Mouse (Mus musculus): ENCODE results near the gene Kif7.

Kif7 gene

DNA sequence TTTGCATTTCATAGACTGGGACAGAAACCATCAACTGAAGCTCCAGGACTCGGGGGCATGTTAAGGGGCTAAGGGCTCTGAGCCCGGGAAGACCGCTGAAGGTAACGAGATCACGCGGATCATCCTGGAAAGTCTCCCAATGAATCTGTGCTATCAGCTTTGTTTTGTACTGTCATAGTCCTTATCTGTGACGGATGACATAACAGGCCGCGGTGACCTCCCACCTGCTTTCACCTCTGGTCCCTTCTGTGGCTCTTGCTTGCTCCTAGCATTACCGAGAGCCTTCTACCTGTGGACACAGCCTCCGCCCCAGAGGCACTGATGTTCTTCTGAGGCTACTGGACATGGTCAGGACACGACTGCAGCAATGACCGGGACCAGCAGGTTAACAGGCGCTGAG lies 21.0 kb upstream of the Kif7 start:
- DNase-seq (ENCODE audit: low read depth, low spot score) = no peak
- H3K27me3 ChIP-seq (ENCODE audit: control insufficient read depth, insufficient read depth, low read length, poor library complexity, severe bottlenecking) = no peaks in the 10 kb centered on the region
- no peaks in the 10 kb centered on the region for H3K36me3 ChIP-seq (ENCODE audit: control insufficient read depth, insufficient read depth, low read length, poor library complexity, severe bottlenecking)

DNA sequence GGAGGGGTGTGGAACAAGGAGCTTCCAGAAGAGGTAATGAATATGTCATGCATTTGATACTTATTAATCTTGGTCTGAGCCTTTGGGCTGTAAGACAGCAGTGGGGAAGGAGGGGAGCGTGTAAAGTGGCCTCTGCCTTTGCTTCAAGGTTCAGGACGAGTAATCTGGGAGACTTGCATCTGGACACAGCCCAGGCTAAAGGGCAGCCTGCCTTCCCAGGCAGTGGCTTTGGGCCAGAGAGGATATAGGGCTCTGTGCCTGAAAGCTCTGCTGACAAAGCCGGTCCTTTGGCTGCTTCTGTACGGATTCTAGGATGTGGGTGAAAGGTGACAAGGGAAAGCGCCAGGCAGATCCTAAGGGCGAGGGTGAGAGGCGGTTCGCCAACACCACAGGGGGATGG lies 19.0 kb upstream of the Kif7 start:
- Histone ChIP-seq H3K27me3 (ENCODE audit: control insufficient read depth, insufficient read depth, low read length, poor library complexity, severe bottlenecking) (no peaks in the 10 kb centered on the region), H3K36me3 (ENCODE audit: control insufficient read depth, insufficient read depth, low read length, poor library complexity, severe bottlenecking) (no peaks in the 10 kb centered on the region)
- no peak for DNase-seq (ENCODE audit: low read depth, low spot score)

DNA sequence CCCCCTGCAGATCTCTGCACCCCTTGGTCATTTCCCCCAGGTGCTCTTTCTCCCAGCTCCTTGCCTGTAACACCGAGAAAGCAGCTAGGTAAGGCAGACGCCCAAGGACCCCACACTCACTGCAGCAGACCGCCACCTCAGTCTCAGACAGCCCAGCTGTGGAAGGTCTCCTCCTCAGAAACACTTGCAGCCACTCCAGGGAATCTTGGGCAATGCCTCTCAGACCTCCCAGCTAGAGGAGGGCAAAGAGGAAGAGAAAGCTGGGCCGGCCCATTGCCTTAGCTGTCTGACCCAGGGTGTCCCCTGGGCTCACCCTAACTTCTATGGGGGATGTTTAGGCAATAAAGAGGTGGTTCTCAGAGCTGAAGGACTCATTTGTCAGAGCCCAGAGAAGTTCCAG lies 17.1 kb upstream of the Kif7 start, which contains the start of gene Plin1:
TSS of gene Plin1 (minus strand) at position 282 of the 400 bp plus-strand sequence.
- DNase-seq (ENCODE audit: low read depth, low spot score) = no peak
- Histone ChIP-seq H3K36me3 (ENCODE audit: control insufficient read depth, insufficient read depth, low read length, poor library complexity, severe bottlenecking) (no peaks in the 10 kb centered on the region), H3K27me3 (ENCODE audit: control insufficient read depth, insufficient read depth, low read length, poor library complexity, severe bottlenecking) (no peaks in the 10 kb centered on the region)

DNA sequence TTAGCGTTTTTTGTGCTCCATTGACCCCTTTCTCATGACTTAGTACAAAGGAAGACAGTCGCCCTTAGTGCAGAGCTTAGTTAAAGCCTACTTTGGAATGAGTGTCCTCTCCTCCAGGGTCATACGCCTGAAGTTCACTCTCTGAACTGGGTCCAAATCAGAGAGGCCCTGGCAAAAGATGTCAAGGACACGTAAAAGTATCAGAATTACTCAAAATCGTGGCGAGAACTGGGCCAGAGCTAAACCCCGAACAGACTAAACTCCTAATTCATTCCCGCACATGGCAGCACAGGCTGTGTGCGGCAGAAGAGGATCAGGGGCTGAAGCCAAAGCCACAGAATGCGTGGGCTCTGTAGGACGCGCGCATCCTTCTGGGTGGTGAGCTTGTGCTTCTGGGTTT lies 15.9 kb upstream of the Kif7 start:
- no peak for DNase-seq (ENCODE audit: low read depth, low spot score)
- no peaks in the 10 kb centered on the region for H3K27me3 ChIP-seq (ENCODE audit: control insufficient read depth, insufficient read depth, low read length, poor library complexity, severe bottlenecking)
- no peaks in the 10 kb centered on the region for H3K36me3 ChIP-seq (ENCODE audit: control insufficient read depth, insufficient read depth, low read length, poor library complexity, severe bottlenecking)

DNA sequence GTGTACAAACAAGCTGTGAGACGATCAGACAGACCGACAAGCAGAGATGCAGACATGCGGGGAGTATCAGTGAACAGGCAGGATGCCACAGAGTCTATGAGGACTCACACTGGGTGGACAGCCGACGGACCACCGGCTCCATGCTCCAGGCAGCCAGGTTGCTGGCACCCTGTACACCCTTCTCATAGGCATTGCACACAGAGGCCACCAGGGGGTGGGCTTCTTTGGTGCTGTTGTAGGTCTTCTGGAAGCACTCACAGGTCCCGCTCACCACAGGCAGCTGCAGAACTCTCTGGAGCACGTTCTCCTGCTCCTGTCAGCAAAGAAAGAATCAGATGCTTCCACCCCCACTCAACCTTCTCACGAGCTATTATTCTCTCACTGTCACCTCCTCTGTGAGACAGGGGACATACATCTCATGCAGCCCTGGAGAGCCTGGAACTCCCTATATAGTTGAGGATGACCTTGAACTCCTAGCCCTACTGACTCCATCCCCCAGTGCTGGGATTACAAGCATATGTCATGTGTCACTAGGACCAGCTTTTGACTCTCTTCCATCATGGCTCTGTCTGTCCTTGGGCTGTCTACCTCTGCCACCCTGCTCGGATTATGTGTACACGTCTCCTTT lies 14.3 kb upstream of the Kif7 start:
- peak; percentile 13 for DNase-seq (ENCODE audit: low read depth, low spot score)
- Histone ChIP-seq H3K27me3 (ENCODE audit: control insufficient read depth, insufficient read depth, low read length, poor library complexity, severe bottlenecking) (no peaks in the 10 kb centered on the region), H3K36me3 (ENCODE audit: control insufficient read depth, insufficient read depth, low read length, poor library complexity, severe bottlenecking) (no peaks in the 10 kb centered on the region)

DNA sequence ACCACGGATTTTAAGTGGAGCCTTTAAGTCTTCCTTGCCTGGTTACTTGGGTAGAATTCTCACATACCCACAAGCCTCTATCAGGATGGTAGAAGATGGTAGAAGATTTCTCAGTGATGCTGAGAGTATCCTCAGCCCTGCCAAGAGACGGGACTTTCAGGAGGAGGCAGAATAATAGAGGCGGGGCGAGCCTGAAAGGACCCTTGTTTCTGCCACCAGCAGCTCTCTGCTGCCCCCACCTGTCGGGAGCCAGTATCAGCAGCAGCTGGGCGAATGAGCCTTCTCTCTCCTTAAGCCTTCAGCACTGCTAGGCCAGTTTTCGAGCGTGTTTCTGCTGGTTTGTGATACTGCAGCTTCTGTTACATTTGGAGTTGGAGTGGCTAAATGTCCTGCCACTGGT lies 13.6 kb upstream of the Kif7 start:
- DNase-seq (ENCODE audit: low read depth, low spot score) = peak; percentile 57
- H3K36me3 ChIP-seq (ENCODE audit: control insufficient read depth, insufficient read depth, low read length, poor library complexity, severe bottlenecking) = no peaks in the 10 kb centered on the region
- no peaks in the 10 kb centered on the region for H3K27me3 ChIP-seq (ENCODE audit: control insufficient read depth, insufficient read depth, low read length, poor library complexity, severe bottlenecking)

DNA sequence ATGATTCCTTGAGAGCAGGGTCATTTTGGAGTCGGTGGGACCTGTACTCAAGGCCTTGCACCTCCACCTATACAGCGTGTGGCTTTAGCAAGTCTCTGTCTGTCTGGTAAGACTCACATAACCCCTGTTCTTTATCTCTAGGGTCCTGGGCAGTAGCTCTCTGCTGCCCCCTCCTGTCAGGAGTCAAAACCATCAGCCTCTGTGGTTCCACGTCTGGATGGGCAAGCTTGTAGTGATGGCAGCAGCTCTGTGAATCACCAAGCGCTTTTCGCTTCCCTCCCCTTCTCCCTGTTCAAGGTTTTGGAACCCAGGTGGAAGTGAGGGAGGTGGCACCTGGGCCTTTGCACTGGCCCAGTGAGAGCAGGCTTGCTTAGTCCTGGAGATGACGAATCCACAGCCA lies 12.7 kb upstream of the Kif7 start:
- H3K27me3 ChIP-seq (ENCODE audit: control insufficient read depth, insufficient read depth, low read length, poor library complexity, severe bottlenecking) = no peaks in the 10 kb centered on the region
- H3K36me3 ChIP-seq (ENCODE audit: control insufficient read depth, insufficient read depth, low read length, poor library complexity, severe bottlenecking) = no peaks in the 10 kb centered on the region
- peak; percentile 53 for DNase-seq (ENCODE audit: low read depth, low spot score)

DNA sequence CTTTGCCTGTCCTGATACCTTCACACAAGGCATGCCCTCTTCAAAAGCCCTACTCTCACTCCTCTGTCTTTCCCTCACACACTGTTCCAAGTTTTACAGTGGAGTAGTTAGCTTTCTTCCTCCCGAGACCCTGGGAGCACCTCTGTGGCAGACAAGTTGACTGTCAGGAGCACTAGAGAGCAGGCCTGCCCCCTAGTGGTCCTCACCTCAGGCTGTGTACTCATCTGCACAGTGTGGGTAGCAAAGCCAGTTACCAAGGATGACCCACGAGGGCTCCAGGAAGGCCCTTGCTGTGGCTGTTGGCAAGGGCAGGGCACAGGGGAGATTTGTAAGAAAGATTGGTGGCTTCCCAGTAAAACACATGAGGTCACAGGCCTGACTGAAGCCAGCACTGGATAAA lies 11.6 kb upstream of the Kif7 start:
- H3K27me3 ChIP-seq (ENCODE audit: control insufficient read depth, insufficient read depth, low read length, poor library complexity, severe bottlenecking) = no peaks in the 10 kb centered on the region
- peak; percentile 46 for DNase-seq (ENCODE audit: low read depth, low spot score)
- no peaks in the 10 kb centered on the region for H3K36me3 ChIP-seq (ENCODE audit: control insufficient read depth, insufficient read depth, low read length, poor library complexity, severe bottlenecking)

DNA sequence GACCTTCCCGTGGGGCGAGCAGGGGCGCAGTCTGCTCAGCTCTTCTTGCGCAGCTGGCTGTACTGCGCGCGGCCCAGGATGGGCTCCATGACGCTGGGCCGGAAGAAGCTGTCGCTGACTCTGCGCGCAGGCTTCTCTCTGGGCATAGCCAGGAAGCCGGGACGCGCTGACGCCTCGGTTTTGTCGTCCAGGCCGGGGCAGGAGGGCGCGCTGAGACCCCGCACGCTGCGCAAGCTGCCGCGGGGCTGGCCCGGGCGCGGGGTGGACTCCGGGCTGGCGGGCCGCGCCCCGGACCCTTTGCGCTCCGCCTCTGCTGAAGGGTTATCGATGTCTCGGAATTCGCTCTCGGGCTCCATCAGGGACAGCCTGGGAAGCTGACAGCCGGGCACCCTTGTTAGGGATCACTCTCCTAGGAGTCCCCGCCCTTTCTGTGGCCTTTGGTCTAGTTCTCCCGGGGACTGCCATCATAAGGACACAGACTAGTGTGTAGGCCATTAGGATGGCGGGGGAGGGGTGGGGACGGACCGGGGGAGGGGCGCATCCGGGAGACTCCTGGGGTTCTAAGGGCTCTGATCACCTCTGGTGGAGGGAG lies 6.0 kb upstream of the Kif7 start:
- no peak for DNase-seq (ENCODE audit: low read depth, low spot score)
- no peaks in the 10 kb centered on the region for H3K36me3 ChIP-seq (ENCODE audit: control insufficient read depth, insufficient read depth, low read length, poor library complexity, severe bottlenecking)

DNA sequence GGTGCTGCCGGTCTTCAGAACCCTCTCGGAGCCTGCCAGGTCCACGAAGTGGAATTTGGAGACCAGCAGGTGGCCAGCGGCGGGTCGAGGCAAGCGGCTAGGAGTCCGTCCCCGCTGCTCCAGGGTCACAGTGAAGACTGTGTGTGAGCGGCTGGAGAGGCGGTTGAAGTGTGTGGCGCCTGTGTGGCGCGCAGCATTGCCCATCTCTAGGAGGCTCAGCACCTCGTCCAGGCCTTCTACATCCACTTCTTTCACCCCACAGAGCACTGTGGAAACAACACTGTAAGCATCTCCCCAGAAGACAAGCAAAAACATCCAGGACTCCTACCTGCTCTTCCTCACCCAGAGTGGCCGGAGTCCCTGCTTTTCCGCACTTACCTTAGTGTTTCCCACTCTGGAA lies 4.7 kb downstream of the Kif7 start:
- 0 out of 2 replicates have a peak, but pooled peaks cover 3% of the 10 kb centered on the region for H3K27me3 ChIP-seq (ENCODE audit: control insufficient read depth, insufficient read depth, low read length, poor library complexity, severe bottlenecking)
- no peaks in the 10 kb centered on the region for H3K36me3 ChIP-seq (ENCODE audit: control insufficient read depth, insufficient read depth, low read length, poor library complexity, severe bottlenecking)
- no peak for DNase-seq (ENCODE audit: low read depth, low spot score)

More for the DNA sequence above, 6.0 kb upstream of the Kif7 start:
- no peaks in the 10 kb centered on the region for H3K27me3 ChIP-seq (ENCODE audit: control insufficient read depth, insufficient read depth, low read length, poor library complexity, severe bottlenecking)

DNA sequence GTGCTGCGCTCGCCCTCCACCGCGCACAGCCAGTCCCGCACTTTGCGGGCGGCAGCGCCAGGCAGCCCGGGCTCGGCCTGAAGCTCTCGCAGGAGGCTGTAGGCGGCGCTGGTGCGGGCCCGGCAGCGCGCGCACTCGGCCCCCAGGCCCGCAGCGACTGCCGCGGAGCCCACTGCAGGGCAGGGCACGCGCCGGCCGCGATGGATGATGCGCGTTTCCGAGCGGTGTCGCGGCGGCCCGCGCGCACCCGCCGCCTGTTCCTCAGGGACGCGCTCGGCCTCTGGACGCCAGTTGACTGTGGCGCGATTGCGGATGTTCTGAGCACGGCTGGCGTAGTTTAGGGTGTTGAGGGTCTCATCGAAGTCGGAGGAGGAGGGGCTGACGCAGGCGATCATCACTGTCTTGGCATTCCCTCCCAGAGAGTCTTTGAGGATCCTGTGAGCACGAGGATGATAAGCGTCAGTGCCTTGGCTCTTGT lies 5.4 kb downstream of the Kif7 start:
- DNase-seq (ENCODE audit: low read depth, low spot score) = no peak
- Histone ChIP-seq H3K27me3 (ENCODE audit: control insufficient read depth, insufficient read depth, low read length, poor library complexity, severe bottlenecking) (0 out of 2 replicates have a peak, but pooled peaks cover 2% of the 10 kb centered on the region), H3K36me3 (ENCODE audit: control insufficient read depth, insufficient read depth, low read length, poor library complexity, severe bottlenecking) (no peaks in the 10 kb centered on the region)

DNA sequence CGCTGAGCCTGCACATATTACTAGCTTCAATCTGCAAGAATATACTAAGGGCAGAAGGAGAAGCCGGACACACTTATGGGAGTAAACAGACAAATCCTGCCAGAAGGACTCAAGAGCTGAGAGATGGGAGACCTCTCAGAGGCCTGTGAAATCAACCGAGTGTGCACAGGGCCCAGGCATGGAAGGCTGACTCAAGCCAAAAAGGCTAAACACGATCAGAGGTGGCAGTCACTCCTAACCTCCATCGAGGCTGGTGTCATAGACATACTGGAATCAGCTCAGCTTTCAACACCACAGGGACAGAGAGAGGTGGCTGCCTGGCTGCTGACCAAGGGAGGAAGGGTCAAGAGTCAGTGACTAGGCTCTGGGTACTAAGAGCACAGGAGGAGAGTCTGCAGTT lies 10.3 kb downstream of the Kif7 start:
- H3K27me3 ChIP-seq (ENCODE audit: control insufficient read depth, insufficient read depth, low read length, poor library complexity, severe bottlenecking) = no peaks in the 10 kb centered on the region
- H3K36me3 ChIP-seq (ENCODE audit: control insufficient read depth, insufficient read depth, low read length, poor library complexity, severe bottlenecking) = no peaks in the 10 kb centered on the region
- no peak for DNase-seq (ENCODE audit: low read depth, low spot score)

DNA sequence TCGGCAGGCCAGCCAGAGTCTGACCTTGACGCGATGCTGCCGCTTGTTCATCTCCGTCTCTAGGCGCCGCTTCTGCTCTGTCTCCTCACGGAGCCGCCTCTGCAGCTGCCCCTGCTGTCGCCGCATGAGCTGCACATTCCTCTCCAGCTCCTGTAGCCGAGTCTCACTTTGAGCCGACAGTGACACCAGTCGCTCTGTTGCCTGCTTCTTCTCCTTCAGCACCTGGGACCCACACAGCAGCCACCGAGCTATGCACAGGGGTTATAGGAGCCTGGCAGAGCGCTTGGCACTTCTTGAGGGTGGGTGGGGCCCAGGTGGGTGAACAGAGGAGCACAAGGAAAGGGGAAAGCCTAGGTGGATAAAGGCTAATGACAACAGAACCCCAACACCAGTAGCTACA lies 12.8 kb downstream of the Kif7 start:
- DNase-seq (ENCODE audit: low read depth, low spot score) = no peak
- no peaks in the 10 kb centered on the region for H3K36me3 ChIP-seq (ENCODE audit: control insufficient read depth, insufficient read depth, low read length, poor library complexity, severe bottlenecking)
- H3K27me3 ChIP-seq (ENCODE audit: control insufficient read depth, insufficient read depth, low read length, poor library complexity, severe bottlenecking) = no peaks in the 10 kb centered on the region

DNA sequence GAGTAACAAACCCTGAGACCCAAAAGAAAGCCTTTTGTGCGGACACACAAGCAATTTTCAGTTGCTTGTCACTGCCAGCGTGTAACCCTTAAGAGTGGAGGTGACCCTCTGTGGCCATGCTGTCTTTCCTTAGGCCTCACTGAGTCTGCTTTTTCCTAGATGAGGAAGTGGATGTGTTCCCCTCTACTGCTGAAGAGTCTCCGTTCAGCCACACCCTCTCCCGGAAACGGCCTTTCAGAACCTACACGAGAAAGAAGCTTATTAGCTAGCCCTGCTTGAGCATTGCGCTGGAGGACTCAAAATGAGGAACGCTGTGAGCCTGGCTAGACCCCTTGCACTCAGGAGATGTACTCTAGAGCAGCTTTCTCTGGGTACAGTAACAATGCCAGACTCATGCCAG lies 19.0 kb downstream of the Kif7 start:
- Histone ChIP-seq H3K27me3 (ENCODE audit: control insufficient read depth, insufficient read depth, low read length, poor library complexity, severe bottlenecking) (no peaks in the 10 kb centered on the region), H3K36me3 (ENCODE audit: control insufficient read depth, insufficient read depth, low read length, poor library complexity, severe bottlenecking) (peaks cover 3% of the 10 kb centered on the region; the same call in 1 of the 2 replicates)
- DNase-seq (ENCODE audit: low read depth, low spot score) = no peak

DNA sequence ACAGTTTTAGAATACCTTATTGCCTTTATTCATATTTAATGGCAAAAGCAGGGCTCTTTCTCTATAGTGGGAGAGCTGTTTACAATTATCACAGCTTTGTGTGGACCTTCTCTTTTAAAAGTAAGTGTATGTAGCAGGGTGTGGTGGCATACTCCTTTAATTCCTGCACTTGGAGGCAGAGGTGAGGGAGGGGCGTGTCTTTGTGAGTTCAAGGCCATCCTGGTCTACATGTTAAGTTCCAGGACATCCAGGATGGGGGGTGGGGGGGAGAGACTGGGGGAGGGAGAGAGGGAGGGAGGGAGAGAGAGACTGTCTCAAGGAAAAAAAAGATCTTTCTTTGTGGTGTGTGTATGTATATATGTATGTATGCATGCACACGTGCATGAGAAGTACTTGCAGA lies 35.3 kb downstream of the Kif7 start:
- Histone ChIP-seq H3K27me3 (ENCODE audit: control insufficient read depth, insufficient read depth, low read length, poor library complexity, severe bottlenecking) (no peaks in the 10 kb centered on the region), H3K36me3 (ENCODE audit: control insufficient read depth, insufficient read depth, low read length, poor library complexity, severe bottlenecking) (no peaks in the 10 kb centered on the region; the same call in 1 of the 2 replicates)
- DNase-seq (ENCODE audit: low read depth, low spot score) = no peak

DNA sequence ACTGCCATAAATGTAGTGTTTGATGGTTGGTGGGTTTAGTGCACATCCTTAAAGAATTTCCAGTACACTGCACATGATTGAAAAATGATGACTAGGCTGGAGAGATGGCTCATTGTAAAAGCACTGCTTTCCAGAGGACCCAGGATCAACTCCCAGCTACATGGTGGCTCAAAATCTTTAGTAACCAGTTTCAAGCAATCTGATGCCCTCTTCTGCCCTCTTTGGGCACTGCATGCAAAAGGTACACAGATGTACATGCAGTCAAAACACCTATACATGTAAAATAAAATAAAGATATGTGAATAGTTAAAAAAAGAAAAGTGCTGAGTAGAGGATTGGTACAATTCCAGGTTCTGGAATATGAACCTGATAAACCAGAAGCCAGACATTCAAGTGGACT lies 36.3 kb downstream of the Kif7 start:
- no peaks in the 10 kb centered on the region; the same call in 1 of the 2 replicates for H3K36me3 ChIP-seq (ENCODE audit: control insufficient read depth, insufficient read depth, low read length, poor library complexity, severe bottlenecking)
- no peaks in the 10 kb centered on the region for H3K27me3 ChIP-seq (ENCODE audit: control insufficient read depth, insufficient read depth, low read length, poor library complexity, severe bottlenecking)
- DNase-seq (ENCODE audit: low read depth, low spot score) = peak; percentile 26

Measured in splenic B cell, adult 2 months (primary cell).